Mouse (Mus musculus) hindlimb bud, embryonic 11.5 days (tissue): ENCODE results near the gene Hectd4.
A peak's percentile ranks its signal among the peaks of the same experiment; 100 is the strongest.

ENCODE experiments used
- DNase-seq: peaks from one replicate; pipeline ENCODE4 v3.0.0-alpha.2; 2012; ENCODE audit warnings: low read depth, low spot score; ENCODE audit errors: extremely low spot score

The Hectd4 gene

DNA sequence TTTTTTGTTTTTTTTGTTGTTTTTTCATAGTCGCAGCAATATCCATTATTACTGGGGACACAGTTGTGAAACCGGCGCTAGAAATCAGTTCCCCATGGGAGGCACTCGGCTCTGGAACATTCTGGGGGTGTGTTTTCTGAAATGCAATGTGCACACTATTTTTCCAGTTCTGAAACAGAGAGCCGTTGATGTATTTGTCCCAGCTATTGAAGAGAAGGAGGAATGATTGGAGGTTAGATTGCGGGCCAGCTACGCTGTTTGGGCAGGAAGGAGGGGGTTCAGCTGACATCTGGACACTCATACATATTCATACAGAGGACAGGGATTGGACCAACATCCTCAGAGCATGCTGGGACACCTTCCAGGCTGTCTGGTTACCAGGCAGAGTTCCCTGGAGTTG, 169.1 kb downstream of the Hectd4 start:
- DNase-seq: no peak

DNA sequence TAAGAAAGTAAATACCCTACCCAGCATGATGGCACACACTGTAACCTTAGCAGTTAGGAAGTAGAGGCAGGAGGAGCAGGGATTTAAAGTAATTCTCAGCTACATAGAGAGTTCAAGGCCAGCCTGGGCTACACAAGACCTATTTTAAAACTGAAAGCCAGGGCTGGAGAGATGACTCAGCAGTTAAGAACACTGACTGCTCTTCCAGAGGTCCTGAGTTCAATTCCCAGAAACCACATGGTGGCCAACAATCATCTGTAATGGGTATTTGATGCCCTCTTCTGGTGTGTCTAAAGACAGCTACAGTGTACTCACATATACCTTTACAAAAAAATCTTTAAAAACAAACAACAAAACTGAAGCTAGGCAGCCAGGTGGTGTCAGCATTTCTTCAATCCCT, 169.7 kb downstream of the Hectd4 start:
- DNase-seq: no peak

DNA sequence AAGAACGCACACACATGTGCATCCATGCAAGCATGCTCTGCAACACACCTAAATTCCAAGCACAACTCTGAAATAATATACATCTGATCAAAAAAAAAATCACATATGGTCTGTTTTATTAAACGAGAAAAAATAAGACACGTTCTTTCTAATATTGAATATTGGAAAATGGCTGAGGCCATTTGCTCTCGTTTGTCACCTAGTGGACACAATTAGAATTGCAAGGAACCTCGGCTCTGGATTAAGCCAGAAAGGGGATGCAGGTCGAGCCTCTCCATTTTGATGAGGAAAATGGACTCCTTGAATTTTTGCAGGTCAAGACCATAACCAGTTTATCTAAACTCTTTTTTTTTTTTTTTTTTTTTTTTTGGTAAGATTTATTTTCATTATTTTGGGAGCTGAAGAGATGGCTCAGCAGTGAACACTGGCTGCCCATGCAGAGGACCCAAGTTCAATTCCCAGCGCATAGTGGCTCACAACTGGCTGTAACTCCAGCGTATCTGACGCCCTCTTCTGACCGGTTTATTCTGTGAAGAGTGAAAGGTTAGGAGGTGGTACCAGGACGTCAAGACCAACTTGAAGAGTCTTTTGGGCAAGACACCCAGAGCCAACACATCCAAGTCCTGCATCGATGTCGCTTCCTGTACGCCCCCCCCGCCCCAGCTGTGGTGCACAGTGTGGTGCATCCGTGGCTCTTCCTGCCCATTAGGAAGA, 172.8 kb downstream of the Hectd4 start:
- DNase-seq: no peak

DNA sequence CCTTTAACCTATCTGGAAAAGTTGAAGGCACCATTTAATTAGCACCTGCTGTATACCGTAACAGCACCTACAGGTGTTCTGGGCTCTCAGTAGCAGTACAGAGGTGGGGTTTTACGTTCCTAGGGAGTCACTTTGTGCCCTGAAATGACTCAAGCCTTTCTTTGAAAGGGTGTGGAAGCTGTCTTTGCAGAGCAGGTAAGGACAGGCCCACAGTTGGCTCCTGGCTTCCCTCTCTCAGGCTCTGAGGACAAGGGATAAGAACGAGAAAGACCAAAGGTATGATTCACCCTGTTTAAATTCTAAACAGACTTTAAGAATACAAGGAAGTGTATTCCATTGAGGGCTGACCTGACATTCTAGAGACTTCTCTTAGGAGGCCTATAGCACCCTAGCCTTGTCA, 173.4 kb downstream of the Hectd4 start:
- no peak for DNase-seq

DNA sequence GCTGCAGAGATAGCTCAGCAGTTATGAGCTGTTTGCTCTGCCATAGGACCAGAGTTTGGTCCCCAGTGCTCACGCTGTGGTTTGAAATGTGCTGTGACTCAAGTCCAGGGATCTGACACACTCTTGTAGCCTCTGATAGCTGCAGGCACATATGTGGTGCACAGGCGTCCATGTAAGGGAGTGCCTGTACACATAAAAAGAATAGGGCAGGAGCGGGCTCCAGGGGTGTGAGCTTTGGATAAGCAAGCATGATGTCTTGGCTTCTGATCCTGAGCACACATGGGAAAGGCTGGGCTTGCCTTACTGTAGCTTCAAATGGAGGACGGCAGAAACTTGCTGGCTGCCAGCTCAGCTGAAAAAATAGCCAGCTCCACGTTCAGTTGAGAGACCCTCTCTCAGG, 175.6 kb downstream of the Hectd4 start:
- DNase-seq: no peak

- peak; percentile 93 for DNase-seq
These were observed 177.4 kb downstream of the Hectd4 start, which contains the start of gene Naa25 for GRCm38 (mm10) chr5:121397187-121398145. Gene Naa25 (plus strand): TSS chr5:121397936.

GRCm38 (mm10) chr5:121398146-121398964, 178.3 kb downstream of the Hectd4 start:
- DNase-seq: no peak

DNA sequence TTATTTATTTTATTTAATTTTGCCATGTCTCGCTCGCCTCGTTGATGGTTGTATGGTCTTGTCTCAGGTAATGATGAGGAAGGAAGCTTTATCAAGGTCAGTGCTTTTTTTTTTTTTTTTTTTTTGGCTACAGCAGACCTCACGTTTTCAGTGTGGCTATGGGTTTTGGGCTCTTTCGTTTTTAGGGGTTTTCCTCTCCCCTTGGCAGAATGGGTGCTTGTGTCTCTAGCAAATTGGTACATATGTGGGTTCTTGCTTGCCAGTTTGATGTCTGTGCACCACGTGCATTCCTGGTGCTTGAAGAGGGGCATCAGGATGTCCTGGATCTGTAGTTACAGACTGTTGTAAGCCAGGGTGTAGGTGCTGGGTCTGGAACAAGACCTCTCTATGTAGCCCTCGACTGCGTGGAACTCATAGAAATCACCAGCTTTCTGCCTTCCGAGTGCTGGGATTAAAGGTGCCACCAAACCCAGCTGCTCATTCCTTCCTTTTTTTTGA, 179.0 kb downstream of the Hectd4 start:
- no peak for DNase-seq

DNA sequence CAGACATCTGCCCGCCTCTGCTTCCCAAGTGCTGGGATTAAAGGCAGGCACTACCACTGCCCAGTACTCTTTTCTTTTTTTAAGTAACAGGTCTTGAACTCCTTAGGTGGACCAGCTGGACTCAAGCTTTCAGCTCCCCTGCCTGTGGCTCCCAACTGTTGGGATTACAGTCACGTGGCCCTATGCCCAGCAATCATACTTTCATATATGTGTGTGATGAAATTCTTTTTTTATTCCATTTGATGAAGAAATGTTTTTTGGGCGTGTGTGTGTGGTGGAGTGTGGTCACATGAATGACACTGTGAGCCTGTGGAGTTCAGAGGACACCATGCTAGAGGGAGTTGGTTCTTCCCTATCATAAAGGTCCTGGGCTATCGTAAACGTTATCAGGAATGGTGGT, 179.5 kb downstream of the Hectd4 start:
- DNase-seq: no peak

GRCm38 (mm10) chr5:121400064-121400463, 180.0 kb downstream of the Hectd4 start:
- DNase-seq: no peak

GRCm38 (mm10) chr5:121400849-121401248, 180.8 kb downstream of the Hectd4 start:
- DNase-seq: no peak

GRCm38 (mm10) chr5:121407856-121408255, 187.8 kb downstream of the Hectd4 start:
- no peak for DNase-seq

- DNase-seq: no peak
These were observed 191.0 kb downstream of the Hectd4 start for GRCm38 (mm10) chr5:121410975-121411374.
